Mouse (Mus musculus): ENCODE data around the gene Cops8. TPM values are rescaled to one million over a fixed set of nuclear protein-coding genes. Genes with fewer than 3 reads are reported as not detected.

Cops8 gene
- polyA plus RNA-seq (2011; ENCODE audit: insufficient read depth, insufficient read length, low read depth, missing spikeins): 104 and 122 TPM in 2 replicates

DNA sequence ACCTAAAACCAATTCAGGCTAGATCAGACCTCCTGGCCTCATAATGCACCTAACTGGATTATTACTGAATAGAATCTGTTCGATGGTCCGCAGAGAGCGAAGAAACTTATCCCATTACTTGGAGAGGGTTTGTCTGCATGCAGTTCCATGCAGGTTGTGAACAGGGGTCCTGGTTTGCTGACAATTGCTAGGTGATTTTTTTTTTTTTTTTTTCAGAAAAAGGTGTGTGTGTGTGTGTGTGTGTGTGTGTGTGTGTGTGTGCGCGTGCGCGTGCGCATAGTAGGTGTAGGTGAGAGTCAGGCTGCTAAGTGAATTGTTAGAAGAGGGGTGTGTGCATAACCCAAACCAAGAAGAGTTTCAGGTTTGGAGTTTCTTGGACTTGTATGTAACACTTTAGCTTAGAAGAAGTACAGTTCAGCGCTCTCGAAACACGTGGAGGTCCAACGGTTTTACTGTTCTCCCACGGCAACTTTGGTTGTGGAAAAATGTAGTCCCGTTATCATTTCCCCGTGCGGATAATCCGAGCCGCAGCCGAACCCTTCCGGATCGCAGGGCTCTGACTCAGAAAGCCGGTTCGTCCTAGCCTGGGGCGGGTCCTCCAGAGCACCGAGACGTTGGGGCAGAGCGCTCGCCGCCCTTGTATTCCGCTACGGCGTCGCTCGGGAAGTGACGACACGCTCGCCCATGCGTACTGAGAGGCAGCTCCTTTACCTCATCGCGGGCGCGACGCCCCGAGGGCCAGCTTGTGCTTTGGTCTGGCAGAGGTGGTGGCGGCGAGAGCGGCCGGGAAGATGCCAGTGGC lies at the start of gene Cops8:
Cops8 (plus strand) TSS at position 223 of the 802 bp plus-strand sequence.
- Histone ChIP-seq H3K4me3 (ENCODE audit: low read depth, low read length) (peak within 1 kb of the TSS; percentile 85), H3K4me1 (ENCODE audit: control insufficient read depth, insufficient read depth, low read length) (no peaks in the 10 kb centered on the region), H3K9me3 (replicated peaks; ENCODE audit: control insufficient read depth, insufficient read depth, low read length, poor library complexity, severe bottlenecking) (no peaks in the 10 kb centered on the region), H3K9ac (ENCODE audit: low read depth, poor library complexity, severe bottlenecking) (peak within 1 kb of the TSS; percentile 66), H3K27me3 (ENCODE audit: control insufficient read depth, insufficient read depth, low read length, poor library complexity, severe bottlenecking) (no peaks in the 10 kb centered on the region), H3K36me3 (ENCODE audit: control insufficient read depth, insufficient read depth, low read length, poor library complexity, severe bottlenecking) (peaks cover 15% of the 10 kb centered on the region), H3K27ac (ENCODE audit: insufficient read depth, low read length) (peak within 1 kb of the TSS; percentile 75)
- peak; percentile 67; the same call in 1 of the 2 replicates for TF ChIP-seq EP300 (IDR thresholded peaks at IDR 0.05; ENCODE audit: insufficient read depth, low read depth, low read length)
- TF ChIP-seq POLR2A (IDR thresholded peaks at IDR 0.05; ENCODE audit: insufficient read depth, low read length): peak; percentile 13
- TF ChIP-seq CTCF (IDR thresholded peaks at IDR 0.05; ENCODE audit: low read depth, low read length): no peak

- H3K4me1 ChIP-seq (ENCODE audit: control insufficient read depth, insufficient read depth, low read length): peaks cover 2% of the 10 kb centered on the region
- H3K9me3 ChIP-seq (replicated peaks; ENCODE audit: control insufficient read depth, insufficient read depth, low read length, poor library complexity, severe bottlenecking): no peaks in the 10 kb centered on the region
- TF ChIP-seq POLR2A (IDR thresholded peaks at IDR 0.05; ENCODE audit: insufficient read depth, low read length) (no peak), CTCF (IDR thresholded peaks at IDR 0.05; ENCODE audit: low read depth, low read length) (no peak), EP300 (IDR thresholded peaks at IDR 0.05; ENCODE audit: insufficient read depth, low read depth, low read length) (no peak)
- H3K27me3 ChIP-seq (ENCODE audit: control insufficient read depth, insufficient read depth, low read length, poor library complexity, severe bottlenecking): no peaks in the 10 kb centered on the region
- no peak overlapping the region for H3K4me3 ChIP-seq (ENCODE audit: low read depth, low read length)
- H3K36me3 ChIP-seq (ENCODE audit: control insufficient read depth, insufficient read depth, low read length, poor library complexity, severe bottlenecking): no peaks in the 10 kb centered on the region
- H3K27ac ChIP-seq (ENCODE audit: insufficient read depth, low read length): no peak overlapping the region
- no peak overlapping the region for H3K9ac ChIP-seq (ENCODE audit: low read depth, poor library complexity, severe bottlenecking)
These were observed 45.6 kb upstream of the Cops8 start for GRCm38 (mm10) chr1:90557140-90557539.

DNA sequence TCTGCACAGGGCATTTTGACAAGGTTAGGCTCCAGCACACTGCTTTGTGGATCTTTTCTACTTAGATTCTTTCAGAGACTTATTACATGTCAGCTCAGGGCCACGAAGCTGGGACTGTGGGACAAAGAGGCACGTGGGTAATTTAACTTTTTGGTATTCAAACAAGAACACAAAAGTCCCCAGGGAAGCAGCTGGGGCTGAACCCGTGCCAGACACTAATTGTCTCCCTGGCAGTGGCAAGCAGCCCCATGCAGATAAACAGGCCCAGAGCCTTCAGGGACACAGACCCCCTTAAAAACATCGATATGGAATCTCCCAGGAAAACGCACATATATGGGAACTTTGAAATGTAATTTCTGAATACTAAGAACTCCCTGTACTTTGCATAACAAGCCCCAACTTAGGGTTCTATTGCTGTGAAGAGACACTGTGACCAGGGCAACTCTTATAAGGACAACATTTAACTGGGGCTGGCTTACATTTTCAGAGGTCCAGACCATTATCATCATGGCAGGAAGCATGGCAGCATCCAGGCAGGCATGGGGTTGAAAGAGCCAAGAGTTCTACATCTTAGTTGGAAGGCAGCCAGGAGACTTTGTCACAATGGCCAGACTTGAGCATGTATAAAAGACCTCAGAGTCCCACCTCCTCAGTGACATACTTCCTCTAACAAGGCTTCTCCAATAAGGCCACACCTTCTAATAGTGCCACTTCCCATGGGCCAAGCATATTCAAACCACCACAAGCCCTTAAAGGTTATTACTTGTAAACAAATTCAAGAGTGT lies 41.6 kb upstream of the Cops8 start:
- no peak overlapping the region for H3K4me3 ChIP-seq (ENCODE audit: low read depth, low read length)
- no peaks in the 10 kb centered on the region for H3K27me3 ChIP-seq (ENCODE audit: control insufficient read depth, insufficient read depth, low read length, poor library complexity, severe bottlenecking)
- H3K9me3 ChIP-seq (replicated peaks; ENCODE audit: control insufficient read depth, insufficient read depth, low read length, poor library complexity, severe bottlenecking): no peaks in the 10 kb centered on the region
- H3K36me3 ChIP-seq (ENCODE audit: control insufficient read depth, insufficient read depth, low read length, poor library complexity, severe bottlenecking): no peaks in the 10 kb centered on the region
- no peaks in the 10 kb centered on the region for H3K4me1 ChIP-seq (ENCODE audit: control insufficient read depth, insufficient read depth, low read length)
- no peak overlapping the region for H3K9ac ChIP-seq (ENCODE audit: low read depth, poor library complexity, severe bottlenecking)
- TF ChIP-seq EP300 (IDR thresholded peaks at IDR 0.05; ENCODE audit: insufficient read depth, low read depth, low read length) (no peak), CTCF (IDR thresholded peaks at IDR 0.05; ENCODE audit: low read depth, low read length) (no peak), POLR2A (IDR thresholded peaks at IDR 0.05; ENCODE audit: insufficient read depth, low read length) (no peak)
- H3K27ac ChIP-seq (ENCODE audit: insufficient read depth, low read length): no peak overlapping the region

- no peaks in the 10 kb centered on the region for H3K27me3 ChIP-seq (ENCODE audit: control insufficient read depth, insufficient read depth, low read length, poor library complexity, severe bottlenecking)
- no peaks in the 10 kb centered on the region for H3K36me3 ChIP-seq (ENCODE audit: control insufficient read depth, insufficient read depth, low read length, poor library complexity, severe bottlenecking)
- H3K4me1 ChIP-seq (ENCODE audit: control insufficient read depth, insufficient read depth, low read length): no peaks in the 10 kb centered on the region
- no peak overlapping the region for H3K4me3 ChIP-seq (ENCODE audit: low read depth, low read length)
- no peak for TF ChIP-seq CTCF (IDR thresholded peaks at IDR 0.05; ENCODE audit: low read depth, low read length)
- no peak for TF ChIP-seq EP300 (IDR thresholded peaks at IDR 0.05; ENCODE audit: insufficient read depth, low read depth, low read length)
- TF ChIP-seq POLR2A (IDR thresholded peaks at IDR 0.05; ENCODE audit: insufficient read depth, low read length): no peak
- H3K27ac ChIP-seq (ENCODE audit: insufficient read depth, low read length): no peak overlapping the region
- no peaks in the 10 kb centered on the region for H3K9me3 ChIP-seq (replicated peaks; ENCODE audit: control insufficient read depth, insufficient read depth, low read length, poor library complexity, severe bottlenecking)
- no peak overlapping the region for H3K9ac ChIP-seq (ENCODE audit: low read depth, poor library complexity, severe bottlenecking)
These were observed 38.8 kb upstream of the Cops8 start for GRCm38 (mm10) chr1:90563945-90564344.

DNA sequence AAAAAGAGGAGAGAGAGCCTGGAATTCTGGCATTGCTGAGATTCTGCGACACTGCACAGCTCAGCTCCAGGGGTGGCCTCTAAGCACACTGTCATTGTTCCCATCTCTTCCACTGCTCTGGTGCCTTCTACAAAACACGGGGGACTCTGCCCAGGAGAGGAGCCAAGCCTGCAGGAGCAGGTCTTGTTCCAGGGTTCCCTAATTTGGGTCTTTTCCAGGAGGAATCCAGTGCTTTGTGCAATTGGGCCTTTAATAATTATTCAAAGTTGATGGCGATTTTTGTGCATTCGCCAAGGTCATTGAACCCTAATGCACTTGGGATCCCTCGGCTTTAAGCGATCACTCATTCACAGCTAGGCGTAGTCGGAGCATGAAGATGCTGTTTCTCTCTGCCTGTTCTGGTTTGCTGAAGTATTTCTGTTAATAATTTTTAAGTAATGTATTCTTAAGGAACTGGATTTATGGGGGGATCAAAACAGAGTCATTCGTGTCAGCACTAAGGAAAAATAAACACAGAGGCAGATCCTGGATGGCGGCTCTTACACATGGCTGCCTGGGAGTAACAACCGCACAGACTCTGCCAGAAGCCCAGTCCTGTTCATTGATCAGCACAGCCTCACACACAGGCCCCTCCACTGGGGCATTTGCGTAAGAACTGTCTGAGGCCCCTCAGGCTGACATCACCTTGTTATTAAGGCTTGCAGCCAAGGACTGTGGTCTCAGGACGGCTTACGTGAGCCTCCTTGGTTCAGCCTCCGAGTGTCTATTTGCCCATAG lies 35.9 kb upstream of the Cops8 start:
- H3K27me3 ChIP-seq (ENCODE audit: control insufficient read depth, insufficient read depth, low read length, poor library complexity, severe bottlenecking): no peaks in the 10 kb centered on the region
- no peaks in the 10 kb centered on the region for H3K4me1 ChIP-seq (ENCODE audit: control insufficient read depth, insufficient read depth, low read length)
- H3K36me3 ChIP-seq (ENCODE audit: control insufficient read depth, insufficient read depth, low read length, poor library complexity, severe bottlenecking): no peaks in the 10 kb centered on the region
- no peak overlapping the region for H3K4me3 ChIP-seq (ENCODE audit: low read depth, low read length)
- H3K9ac ChIP-seq (ENCODE audit: low read depth, poor library complexity, severe bottlenecking): no peak overlapping the region
- TF ChIP-seq CTCF (IDR thresholded peaks at IDR 0.05; ENCODE audit: low read depth, low read length) (no peak), EP300 (IDR thresholded peaks at IDR 0.05; ENCODE audit: insufficient read depth, low read depth, low read length) (no peak), POLR2A (IDR thresholded peaks at IDR 0.05; ENCODE audit: insufficient read depth, low read length) (no peak)
- H3K9me3 ChIP-seq (replicated peaks; ENCODE audit: control insufficient read depth, insufficient read depth, low read length, poor library complexity, severe bottlenecking): no peaks in the 10 kb centered on the region; the same call in 1 of the 2 replicates
- H3K27ac ChIP-seq (ENCODE audit: insufficient read depth, low read length): no peak overlapping the region
